Mouse (Mus musculus): Measurements from ENCODE around the gene Ankk1. TPM values are rescaled to one million over a fixed set of nuclear protein-coding genes. Genes with fewer than 3 reads are reported as not detected.

The Ankk1 gene
- polyA plus RNA-seq, 1 experiment, result 0.22 TPM

Other genes with a start within 250 kb of the Ankk1 start
- not detected in 2 replicates for gene Gm4894, start 176.5 kb downstream of the Ankk1 start, polyA plus RNA-seq (2012; rRNA removed)
- gene Drd2, start 86.4 kb downstream of the Ankk1 start, polyA plus RNA-seq (2012; rRNA removed), result 0.05 TPM in 1 of 2 replicates, not detected in the other
- 2.3 and 2.7 TPM in 2 replicates for gene Ttc12, start 59.2 kb upstream of the Ankk1 start, polyA plus RNA-seq (2012; rRNA removed)

Data from gonadal fat pad, adult 2 months (tissue).